Mouse (Mus musculus) forebrain, embryonic 15.5 days (tissue): Measurements from ENCODE around the gene Cenpt. TPM values are rescaled to one million over a fixed set of nuclear protein-coding genes. Genes with fewer than 3 reads are reported as not detected.

Experiments used
- ATAC-seq: fragments of 200-750 bp; cut with Nextera tagmentation; replicated peaks from 2 replicates; pipeline ENCODE4 v1.8.0; 2017; ENCODE audit warnings: mild to moderate bottlenecking, moderate TSS enrichment, moderate library complexity
- H3K27ac ChIP-seq: fragments of 300-500 bp; sonication (generic); replicated peaks from 2 replicates; pipeline ENCODE4 v1.5.1; 2015; ENCODE audit warnings: mild to moderate bottlenecking, inconsistent platforms
- H3K27me3 ChIP-seq: fragments of 300-500 bp; sonication (generic); 2 replicates; pipeline ENCODE4 v1.6.1; 2015; ENCODE audit warnings: inconsistent platforms
- H3K36me3 ChIP-seq: fragments of 300-500 bp; sonication (generic); 2 replicates; pipeline ENCODE4 v1.6.1; 2015; ENCODE audit warnings: mild to moderate bottlenecking, inconsistent platforms
- H3K4me1 ChIP-seq: fragments of 300-500 bp; sonication (generic); 2 replicates; pipeline ENCODE4 v1.6.1; 2015; ENCODE audit warnings: inconsistent platforms
- H3K4me2 ChIP-seq: fragments of 300-500 bp; sonication (generic); replicated peaks from 2 replicates; pipeline ENCODE4 v1.6.1; 2015; ENCODE audit warnings: mild to moderate bottlenecking, inconsistent platforms
- H3K4me3 ChIP-seq: fragments of 300-500 bp; sonication (generic); 2 replicates; pipeline ENCODE4 v1.5.1; 2015; ENCODE audit warnings: mild to moderate bottlenecking, inconsistent platforms
- H3K9ac ChIP-seq: fragments of 300-500 bp; sonication (generic); replicated peaks from 2 replicates; pipeline ENCODE4 v1.6.1; 2015; ENCODE audit warnings: mild to moderate bottlenecking, inconsistent platforms
- H3K9me3 ChIP-seq: fragments of 300-500 bp; sonication (generic); 2 replicates; pipeline ENCODE4 v1.6.1; 2016; ENCODE audit warnings: inconsistent platforms
- WGBS: fragments of 180-500 bp; shearing (Covaris S2); methylation state at CpG from one replicate; pipeline ENCODE4 v1.1.7; 2015; ENCODE audit warnings: mixed read lengths; 5-methylcytosine and 5-hydroxymethylcytosine counted together
- polyA plus RNA-seq: library from polyadenylated mRNA; unstranded; fragments of >200 nt; fragmentation: Nextera tagmentation; extraction: Ambion mirVana; gene quantifications from 2 replicates; pipeline ENCODE4 v1.2.1, GENCODE M21; 2015

The Cenpt gene
- polyA plus RNA-seq, 1 experiment from 2014 or later, result 65.0 TPM

GRCm38 (mm10) chr8:105799091-105799812 lies 53.8 kb downstream of the Cenpt start:
- peak; percentile 32; the same call in 1 of the 2 replicates for ATAC-seq
- Histone ChIP-seq H3K27me3 (no peaks in the 10 kb centered on the region), H3K4me3 (no peak overlapping the region), H3K9ac (no peak overlapping the region), H3K4me2 (no peak overlapping the region), H3K4me1 (peaks cover 8% of the 10 kb centered on the region), H3K36me3 (no peaks in the 10 kb centered on the region), H3K9me3 (no peaks in the 10 kb centered on the region), H3K27ac (peak overlapping the region; percentile 28; the same call in 1 of the 2 replicates)
- 48% methylated on average over 8 of the region's 8 CpGs for WGBS

DNA sequence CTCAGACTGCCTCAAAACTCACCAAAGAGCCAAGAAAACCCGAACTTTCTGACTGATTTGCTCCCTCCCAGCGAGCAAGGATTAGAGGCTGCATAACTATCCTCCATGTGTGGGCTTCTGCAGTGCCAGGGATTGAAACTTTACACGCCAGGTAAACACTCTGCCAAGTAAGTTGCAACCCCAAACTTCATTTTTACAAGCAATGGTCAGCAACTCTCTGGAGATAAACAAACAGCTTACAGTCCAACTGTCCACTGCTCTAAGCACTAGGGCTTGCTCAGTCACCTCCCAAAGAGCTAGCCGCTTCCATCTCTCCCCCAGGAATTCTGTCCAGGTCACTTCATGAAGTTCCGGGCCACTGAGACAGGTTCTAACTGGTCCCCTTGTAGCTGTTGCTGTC lies 54.7 kb downstream of the Cenpt start:
- H3K9me3 ChIP-seq, result no peaks in the 10 kb centered on the region
- no peak overlapping the region for H3K9ac ChIP-seq
- no peak overlapping the region for H3K27ac ChIP-seq
- WGBS, result 91% methylated on average over 5 of the region's 5 CpGs
- no peak overlapping the region for H3K4me2 ChIP-seq
- peaks cover 8% of the 10 kb centered on the region for H3K4me1 ChIP-seq
- H3K36me3 ChIP-seq, result no peaks in the 10 kb centered on the region
- no peak for ATAC-seq
- no peaks in the 10 kb centered on the region for H3K27me3 ChIP-seq
- H3K4me3 ChIP-seq, result no peak overlapping the region

- no peak overlapping the region for H3K27ac ChIP-seq
- H3K9me3 ChIP-seq, result no peaks in the 10 kb centered on the region
- ATAC-seq, result no peak
- H3K27me3 ChIP-seq, result no peaks in the 10 kb centered on the region
- H3K4me3 ChIP-seq, result no peak overlapping the region
- WGBS, result 90% methylated on average over 1 of the region's 1 CpGs
- no peaks in the 10 kb centered on the region for H3K36me3 ChIP-seq
- H3K9ac ChIP-seq, result no peak overlapping the region
- H3K4me2 ChIP-seq, result no peak overlapping the region
- H3K4me1 ChIP-seq, result peaks cover 8% of the 10 kb centered on the region
These were observed 57.3 kb downstream of the Cenpt start for GRCm38 (mm10) chr8:105795785-105796184.

Other genes starting within 250 kb of the Cenpt start
- gene Ripor1, start 248.0 kb downstream of the Cenpt start, polyA plus RNA-seq, result 26.5 and 29.0 TPM in 2 replicates
- 150 and 152 TPM in 2 replicates for gene Ctcf, start 216.7 kb downstream of the Cenpt start, polyA plus RNA-seq
- gene Agrp, start 215.9 kb downstream of the Cenpt start, polyA plus RNA-seq, result 0.47 and 0.69 TPM in 2 replicates
- 12.1 and 12.3 TPM in 2 replicates for gene Carmil2, start 167.0 kb downstream of the Cenpt start, polyA plus RNA-seq
- gene Acd, start 152.2 kb downstream of the Cenpt start, polyA plus RNA-seq, result 105 and 107 TPM in 2 replicates
- 47.1 and 52.0 TPM in 2 replicates for gene Pard6a, start 152.1 kb downstream of the Cenpt start, polyA plus RNA-seq
- 0.15 TPM in 1 of 2 replicates, not detected in the other for gene 4933405L10Rik, start 145.6 kb downstream of the Cenpt start, polyA plus RNA-seq
- 17.3 and 19.3 TPM in 2 replicates for gene Enkd1, start 145.1 kb downstream of the Cenpt start, polyA plus RNA-seq
- 84.5 and 88.0 TPM in 2 replicates for gene Gfod2, start 94.6 kb downstream of the Cenpt start, polyA plus RNA-seq
- 11.8 and 13.9 TPM in 2 replicates for gene Ranbp10, start 25.9 kb downstream of the Cenpt start, polyA plus RNA-seq
- gene Tsnaxip1, start 25.5 kb downstream of the Cenpt start, polyA plus RNA-seq, result 0.61 and 0.84 TPM in 2 replicates
- gene Thap11, start 1.9 kb upstream of the Cenpt start, polyA plus RNA-seq, result 70.5 and 73.6 TPM in 2 replicates
- 189 and 218 TPM in 2 replicates for gene Nutf2, start 7.3 kb upstream of the Cenpt start, polyA plus RNA-seq
- 55.6 and 59.1 TPM in 2 replicates for gene Edc4, start 27.6 kb upstream of the Cenpt start, polyA plus RNA-seq
- not detected in 2 replicates for gene Nrn1l, start 40.3 kb upstream of the Cenpt start, polyA plus RNA-seq
- 11.3 and 12.0 TPM in 2 replicates for gene Pskh1, start 47.2 kb upstream of the Cenpt start, polyA plus RNA-seq
- gene Ctrl, start 80.6 kb upstream of the Cenpt start, polyA plus RNA-seq, result 2.0 and 2.2 TPM in 2 replicates
- gene Psmb10, start 85.2 kb upstream of the Cenpt start, polyA plus RNA-seq, result 36.3 and 39.7 TPM in 2 replicates
- 0.41 and 0.50 TPM in 2 replicates for gene Lcat, start 90.1 kb upstream of the Cenpt start, polyA plus RNA-seq
- gene Slc12a4, start 112.8 kb upstream of the Cenpt start, polyA plus RNA-seq, result 9.3 and 10.1 TPM in 2 replicates
- not detected in 2 replicates for gene Dpep3, start 126.2 kb upstream of the Cenpt start, polyA plus RNA-seq
- 24.1 and 26.3 TPM in 2 replicates for gene Dus2, start 138.1 kb upstream of the Cenpt start, polyA plus RNA-seq
- not detected in 2 replicates for gene Dpep2nb, start 152.7 kb upstream of the Cenpt start, polyA plus RNA-seq
- gene Ddx28, start 158.6 kb upstream of the Cenpt start, polyA plus RNA-seq, result 22.4 and 23.0 TPM in 2 replicates
- gene Nfatc3, start 205.6 kb upstream of the Cenpt start, polyA plus RNA-seq, result 4.1 and 4.8 TPM in 2 replicates